ENCODE assay signal across 8 mouse cellular contexts in genomic region chr5:75152021-75152425, GRCm38 (mm10). TPM values are rescaled to one million over a fixed set of nuclear protein-coding genes. Genes with fewer than 3 reads are reported as not detected.
DNase-seq lines count a peak whose midpoint lies in the region; ATAC-seq lines count a peak whose summit lies in the region.

Gene Pdgfra (plus strand): TSS chr5:75152292.

- peaks cover 40% of the 10 kb centered on the region for H3K4me1 ChIP-seq in embryonic facial prominence, embryonic 15.5 days
- H3K4me1 ChIP-seq in heart, embryonic 15.5 days (replicated peaks), result peaks cover 62% of the 10 kb centered on the region

- H3K27ac ChIP-seq in embryonic facial prominence, embryonic 15.5 days (replicated peaks), result peak within 1 kb of the TSS; percentile 98
- peak within 1 kb of the TSS; percentile 72 for H3K27ac ChIP-seq in heart, embryonic 15.5 days

- 0 out of 2 replicates have a peak, but pooled peaks have one; percentile 30 for ATAC-seq in embryonic facial prominence, embryonic 15.5 days (ENCODE audit: insufficient number of reproducible peaks, low FRiP score, low TSS enrichment, low read depth)
- no peak for ATAC-seq in heart, embryonic 15.5 days (replicated peaks; ENCODE audit: insufficient number of reproducible peaks, insufficient read depth, low FRiP score, low read depth)

- peaks cover 38% of the 10 kb centered on the region for H3K27me3 ChIP-seq in embryonic facial prominence, embryonic 15.5 days
- peaks cover 75% of the 10 kb centered on the region for H3K27me3 ChIP-seq in heart, embryonic 15.5 days

- peak within 1 kb of the TSS; percentile 82 for H3K9ac ChIP-seq in embryonic facial prominence, embryonic 15.5 days
- peak within 1 kb of the TSS; percentile 60 for H3K9ac ChIP-seq in heart, embryonic 15.5 days

- WGBS in embryonic facial prominence, embryonic 15.5 days, result under 1% methylated on average over 10 of the region's 10 CpGs
- WGBS in heart, embryonic 15.5 days, result 2% methylated on average over 10 of the region's 10 CpGs

- peak; percentile 24 for DNase-seq in kidney, adult 9 months
- DNase-seq in kidney, adult 18-20 months, result no peak
- no peak for DNase-seq in layer of hippocampus, postnatal 14 days (ENCODE audit: low spot score in 2 of 2)
- peak; percentile 32 to 42 for DNase-seq in lung, postnatal 4 days
- no peak for DNase-seq in c-Kit-positive CD71-positive TER-119-positive erythroid progenitor cells, embryonic 14.5 days (ENCODE audit: low spot score)
- no peak for DNase-seq in ovary, postnatal 10 days (ENCODE audit: low spot score)

- no peaks in the 10 kb centered on the region for H3K9me3 ChIP-seq in embryonic facial prominence, embryonic 15.5 days (replicated peaks)
- no peaks in the 10 kb centered on the region for H3K9me3 ChIP-seq in heart, embryonic 15.5 days (replicated peaks)

- no peaks in the 10 kb centered on the region for H3K36me3 ChIP-seq in embryonic facial prominence, embryonic 15.5 days
- no peaks in the 10 kb centered on the region for H3K36me3 ChIP-seq in heart, embryonic 15.5 days

- H3K4me2 ChIP-seq in embryonic facial prominence, embryonic 15.5 days (replicated peaks), result peak within 1 kb of the TSS; percentile 52
- peak within 1 kb of the TSS; percentile 69 for H3K4me2 ChIP-seq in heart, embryonic 15.5 days

- peak within 1 kb of the TSS; percentile 66 for H3K4me3 ChIP-seq in embryonic facial prominence, embryonic 15.5 days (replicated peaks)
- peak within 1 kb of the TSS; percentile 47 for H3K4me3 ChIP-seq in heart, embryonic 15.5 days

RNA-seq across cellular contexts. Expression of gene Pdgfra, which starts in this region (rescaled TPM):
- polyA plus RNA-seq in embryonic facial prominence, embryonic 15.5 days (2015; fragmentation: Nextera tagmentation; extraction: Ambion mirVana), result 64.9 and 65.0 TPM in 2 replicates
- polyA plus RNA-seq in heart, embryonic 15.5 days (2015; fragmentation: Nextera tagmentation; extraction: Ambion mirVana), result 14.7 and 19.0 TPM in 2 replicates
- total RNA-seq in layer of hippocampus, postnatal 14 days (2021), result 10 to 100 TPM; 79.4 to 81.1 TPM

Comparison
In these comparisons a context has a peak if more than half of its experiments do, and no peak if none do; other contexts are left out.
1. DNase-seq: peak in kidney, adult 9 months (single experiment) and lung, postnatal 4 days (2 of 2); none in kidney, adult 18-20 months (single experiment), layer of hippocampus, postnatal 14 days (0 of 2), c-Kit-positive CD71-positive TER-119-positive erythroid progenitor cells, embryonic 14.5 days (single experiment) and ovary, postnatal 10 days (single experiment).